Mouse (Mus musculus): ENCODE data around the gene Ago3. TPM values are rescaled to one million over a fixed set of nuclear protein-coding genes. Genes with fewer than 3 reads are reported as not detected.

The Ago3 gene
- polyA plus RNA-seq, 1 experiment from 2014 or later, result 2.3 TPM

GRCm38 (mm10) chr4:126296617-126297101, 132.7 kb downstream of the Ago3 start:
- ChIA-PET CTCF (no interaction called here), POLR2A (no interaction called here)
- TF ChIP-seq CTCF (IDR thresholded peaks at IDR 0.05), result no peak
- H3K27me3 ChIP-seq, result no peaks in the 10 kb centered on the region
- in situ Hi-C loops (cut with MboI; ENCODE audit: low pct_unique_long_range_greater_than_20kb), result no loop called here
- ATAC-seq, result no peak
- no peak for DNase-seq (ENCODE audit: low read depth, low spot score)

- POLR2A ChIA-PET, result no interaction called here
- ATAC-seq, result no peak
- in situ Hi-C loops (cut with MboI; ENCODE audit: low pct_unique_long_range_greater_than_20kb), result no loop called here
- no peak for TF ChIP-seq CTCF (IDR thresholded peaks at IDR 0.05)
- DNase-seq (ENCODE audit: low read depth, low spot score), result no peak
- CTCF ChIA-PET, result no interaction called here
- H3K27me3 ChIP-seq, result no peaks in the 10 kb centered on the region
Measured at GRCm38 (mm10) chr4:126295937-126296336, 133.4 kb downstream of the Ago3 start.

GRCm38 (mm10) chr4:126295152-126295551, 134.2 kb downstream of the Ago3 start:
- CTCF ChIA-PET, result no interaction called here
- POLR2A ChIA-PET, result interaction anchor here (0.8 kb wide), 1 partner anchor 128 kb away, joined by 6 read pairs; no protein-coding TSS in a partner anchor
- ATAC-seq, result no peak
- in situ Hi-C loops (cut with MboI; ENCODE audit: low pct_unique_long_range_greater_than_20kb), result no loop called here
- H3K27me3 ChIP-seq, result no peaks in the 10 kb centered on the region
- DNase-seq (ENCODE audit: low read depth, low spot score), result no peak
- no peak for TF ChIP-seq CTCF (IDR thresholded peaks at IDR 0.05)

- no peaks in the 10 kb centered on the region for H3K27me3 ChIP-seq
- ChIA-PET POLR2A (no interaction called here), CTCF (interaction anchor here (0.7 to 1.3 kb wide), 4 partner anchors 12 to 23 kb away, joined by 3 to 4 read pairs (median 4); no protein-coding TSS in a partner anchor)
- peak; percentile 60 for ATAC-seq
- in situ Hi-C loops (cut with MboI; ENCODE audit: low pct_unique_long_range_greater_than_20kb), result no loop called here
- no peak for TF ChIP-seq CTCF (IDR thresholded peaks at IDR 0.05)
- DNase-seq (ENCODE audit: low read depth, low spot score), result no peak
Measured at GRCm38 (mm10) chr4:126291196-126291595, 138.2 kb downstream of the Ago3 start.

GRCm38 (mm10) chr4:126290314-126290713, 139.0 kb downstream of the Ago3 start:
- TF ChIP-seq CTCF (IDR thresholded peaks at IDR 0.05), result no peak
- no peaks in the 10 kb centered on the region for H3K27me3 ChIP-seq
- in situ Hi-C loops (cut with MboI; ENCODE audit: low pct_unique_long_range_greater_than_20kb), result no loop called here
- ATAC-seq, result no peak
- DNase-seq (ENCODE audit: low read depth, low spot score), result no peak
- CTCF ChIA-PET, result interaction anchor here (1.0 kb wide), 1 partner anchor 23 kb away, joined by 3 read pairs; no protein-coding TSS in a partner anchor
- POLR2A ChIA-PET, result no interaction called here

GRCm38 (mm10) chr4:126288085-126288666, 141.2 kb downstream of the Ago3 start:
- no peaks in the 10 kb centered on the region for H3K27me3 ChIP-seq
- DNase-seq (ENCODE audit: low read depth, low spot score) (no peak), ATAC-seq (no peak)
- POLR2A ChIA-PET, result no interaction called here
- in situ Hi-C loops (cut with MboI; ENCODE audit: low pct_unique_long_range_greater_than_20kb), result no loop called here
- TF ChIP-seq CTCF (IDR thresholded peaks at IDR 0.05), result no peak
- CTCF ChIA-PET, result no interaction called here

- CTCF ChIA-PET, result interaction anchor here (0.9 kb wide), 1 partner anchor 23 kb away, joined by 3 read pairs; no protein-coding TSS in a partner anchor
- no peak for TF ChIP-seq CTCF (IDR thresholded peaks at IDR 0.05)
- POLR2A ChIA-PET, result no interaction called here
- in situ Hi-C loops (cut with MboI; ENCODE audit: low pct_unique_long_range_greater_than_20kb), result no loop called here
- no peaks in the 10 kb centered on the region for H3K27me3 ChIP-seq
- no peak for ATAC-seq
- DNase-seq (ENCODE audit: low read depth, low spot score), result no peak
Measured at GRCm38 (mm10) chr4:126287302-126287995, 141.9 kb downstream of the Ago3 start.

- POLR2A ChIA-PET, result no interaction called here
- H3K27me3 ChIP-seq, result no peaks in the 10 kb centered on the region
- in situ Hi-C loops (cut with MboI; ENCODE audit: low pct_unique_long_range_greater_than_20kb), result no loop called here
- CTCF ChIA-PET, result interaction anchor here (0.9 kb wide), 1 partner anchor 24 kb away, joined by 3 read pairs; no protein-coding TSS in a partner anchor
- DNase-seq (ENCODE audit: low read depth, low spot score) (no peak), ATAC-seq (no peak)
- no peak for TF ChIP-seq CTCF (IDR thresholded peaks at IDR 0.05)
Measured at GRCm38 (mm10) chr4:126286492-126286891, 142.9 kb downstream of the Ago3 start, which contains the start of gene Col8a2. TSS of gene Col8a2 (plus strand) at chr4:126286793.

- no peak for ATAC-seq
- in situ Hi-C loops (cut with MboI; ENCODE audit: low pct_unique_long_range_greater_than_20kb), result no loop called here
- POLR2A ChIA-PET, result no interaction called here
- no peak for DNase-seq (ENCODE audit: low read depth, low spot score)
- CTCF ChIA-PET, result no interaction called here
- no peak for TF ChIP-seq CTCF (IDR thresholded peaks at IDR 0.05)
- H3K27me3 ChIP-seq, result no peaks in the 10 kb centered on the region
Measured at GRCm38 (mm10) chr4:126283582-126283981, 145.8 kb downstream of the Ago3 start.

- ATAC-seq (no peak), DNase-seq (ENCODE audit: low read depth, low spot score) (no peak)
- ChIA-PET POLR2A (no interaction called here), CTCF (no interaction called here)
- H3K27me3 ChIP-seq, result no peaks in the 10 kb centered on the region
- in situ Hi-C loops (cut with MboI; ENCODE audit: low pct_unique_long_range_greater_than_20kb), result no loop called here
- TF ChIP-seq CTCF (IDR thresholded peaks at IDR 0.05), result no peak
Measured at GRCm38 (mm10) chr4:126281706-126282105, 147.7 kb downstream of the Ago3 start.

Other genes starting within 250 kb of the Ago3 start
- 141 TPM for gene Thrap3, start 226.8 kb downstream of the Ago3 start, polyA plus RNA-seq (2021)
- 94.1 TPM for gene Map7d1, start 173.2 kb downstream of the Ago3 start, polyA plus RNA-seq (2021)
- gene Trappc3, start 167.2 kb downstream of the Ago3 start, polyA plus RNA-seq (2021), result 71.6 TPM
- 0.13 TPM for gene Col8a2, start 142.8 kb downstream of the Ago3 start, polyA plus RNA-seq (2021)
- 32.5 TPM for gene Adprhl2, start 107.9 kb downstream of the Ago3 start, polyA plus RNA-seq (2021)
- gene Tekt2, start 103.9 kb downstream of the Ago3 start, polyA plus RNA-seq (2021), result 0.14 TPM
- gene Ago1, start 39.0 kb upstream of the Ago3 start, polyA plus RNA-seq (2021), result 23.5 TPM
- 1.6 TPM for gene Ago4, start 103.9 kb upstream of the Ago3 start, polyA plus RNA-seq (2021)
- 9.1 TPM for gene Clspn, start 127.4 kb upstream of the Ago3 start, polyA plus RNA-seq (2021)
- 10.7 TPM for gene 5730409E04Rik, start 180.3 kb upstream of the Ago3 start, polyA plus RNA-seq (2021)
- 162 TPM for gene Psmb2, start 248.1 kb upstream of the Ago3 start, polyA plus RNA-seq (2021)